21 mouse cellular contexts compared by ENCODE assay signal in genomic region chr11:44882476-44882970, GRCm38 (mm10).
"Had no signal": no experiment of that assay in that cellular context is flagged by ENCODE, and none has a peak within 500 bp of the region (broad histone marks: within the 10 kb centered on the region; RNA-seq: fewer than 3 reads in every experiment).

No protein-coding gene starts in this region.

- H3K4me3 ChIP-seq: layer of hippocampus, adult 2 months; limb, embryonic 10.5 days; limb, embryonic 13.5 days; liver, embryonic 12.5 days; liver, embryonic 15.5 days; lung, embryonic 15.5 days; megakaryocyte, embryonic 14.5 days; midbrain, embryonic 10.5 days; myocyte; neural tube, embryonic 15.5 days had no signal

- DNase-seq: kidney, adult 2 months; kidney, postnatal 25 days; layer of hippocampus, adult 9-11 months; liver; lung, adult 18-20 months; lung, postnatal 10 days; lung, postnatal 36 days; thymus, adult 18-20 months; thymus, postnatal 36 days had no signal

- H3K9ac ChIP-seq: limb, embryonic 13.5 days; liver, embryonic 12.5 days; liver, embryonic 15.5 days; lung, embryonic 15.5 days; neural tube, embryonic 15.5 days had no signal

- H3K4me2 ChIP-seq: limb, embryonic 13.5 days; liver, embryonic 12.5 days; liver, embryonic 15.5 days; lung, embryonic 15.5 days; neural tube, embryonic 15.5 days had no signal

- ATAC-seq: intestine, postnatal 0 days; liver, embryonic 12.5 days had no signal

- H3K9me3 ChIP-seq: limb, embryonic 10.5 days; limb, embryonic 13.5 days; liver, embryonic 12.5 days; liver, embryonic 15.5 days; lung, embryonic 15.5 days; megakaryocyte, embryonic 14.5 days; midbrain, embryonic 10.5 days; neural tube, embryonic 15.5 days had no signal

- H3K36me3 ChIP-seq: limb, embryonic 10.5 days; liver, embryonic 12.5 days; liver, embryonic 15.5 days; lung, embryonic 15.5 days; midbrain, embryonic 10.5 days; neural tube, embryonic 15.5 days had no signal

- H3K27ac ChIP-seq: kidney, postnatal 0 days; layer of hippocampus, adult 2 months; limb, embryonic 10.5 days; limb, embryonic 13.5 days; liver, embryonic 12.5 days; liver, embryonic 15.5 days; lung, embryonic 15.5 days; midbrain, embryonic 10.5 days; neural tube, embryonic 15.5 days had no signal

- H3K27me3 ChIP-seq: limb, embryonic 13.5 days; liver, embryonic 12.5 days; liver, embryonic 15.5 days; lung, embryonic 15.5 days; megakaryocyte, embryonic 14.5 days; neural tube, embryonic 15.5 days had no signal

- H3K4me1 ChIP-seq: limb, embryonic 10.5 days; liver, embryonic 12.5 days; liver, embryonic 15.5 days; lung, embryonic 15.5 days; midbrain, embryonic 10.5 days had no signal
